Mouse (Mus musculus): ENCODE data around the gene Rflnb.
"Not testable (repeated sequence)": the region's sequence is repeated elsewhere in the genome, so short reads cannot be mapped to it uniquely, and the experiment has no call there.

The Rflnb gene

GRCm38 (mm10) chr11:76037581-76038294 is 10.2 kb upstream of the Rflnb start:
- DNase-seq (ENCODE audit: low spot score) = no peak

GRCm38 (mm10) chr11:76035182-76035581 is 7.6 kb upstream of the Rflnb start:
- DNase-seq (ENCODE audit: low spot score) = no peak

GRCm38 (mm10) chr11:76033836-76034235 is 6.3 kb upstream of the Rflnb start:
- no peak for DNase-seq (ENCODE audit: low spot score)

- no peak for DNase-seq (ENCODE audit: low spot score)
Measured at GRCm38 (mm10) chr11:76033359-76033758, 5.8 kb upstream of the Rflnb start.

GRCm38 (mm10) chr11:76028072-76028465 is 487 bp upstream of the Rflnb start:
- peak; percentile 43 for DNase-seq (ENCODE audit: low spot score)

GRCm38 (mm10) chr11:76026527-76027138 is 949 bp downstream of the Rflnb start:
- peak; percentile 44 for DNase-seq (ENCODE audit: low spot score)

- no peak for DNase-seq (ENCODE audit: low spot score)
Measured at GRCm38 (mm10) chr11:76025080-76025583, 2.5 kb downstream of the Rflnb start.

GRCm38 (mm10) chr11:76020916-76021315 is 6.7 kb downstream of the Rflnb start:
- DNase-seq (ENCODE audit: low spot score) = no peak

- DNase-seq (ENCODE audit: low spot score) = no peak
Measured at GRCm38 (mm10) chr11:76019879-76020278, 7.7 kb downstream of the Rflnb start.

- no peak for DNase-seq (ENCODE audit: low spot score)
Measured at GRCm38 (mm10) chr11:76015814-76016213, 11.8 kb downstream of the Rflnb start.

GRCm38 (mm10) chr11:76015251-76015650 is 12.3 kb downstream of the Rflnb start:
- DNase-seq (ENCODE audit: low spot score) = no peak

- no peak for DNase-seq (ENCODE audit: low spot score)
Measured at GRCm38 (mm10) chr11:76010838-76011624, 16.6 kb downstream of the Rflnb start.

- DNase-seq (ENCODE audit: low spot score) = no peak
Measured at GRCm38 (mm10) chr11:76009101-76009500, 18.5 kb downstream of the Rflnb start.

GRCm38 (mm10) chr11:76008162-76008561 is 19.4 kb downstream of the Rflnb start:
- DNase-seq (ENCODE audit: low spot score) = no peak

- DNase-seq (ENCODE audit: low spot score) = not testable (repeated sequence)
Measured at GRCm38 (mm10) chr11:76004276-76004675, 23.3 kb downstream of the Rflnb start.

- DNase-seq (ENCODE audit: low spot score) = no peak
Measured at GRCm38 (mm10) chr11:76001237-76001878, 26.2 kb downstream of the Rflnb start.

GRCm38 (mm10) chr11:76000701-76001100 is 26.9 kb downstream of the Rflnb start:
- DNase-seq (ENCODE audit: low spot score) = no peak

GRCm38 (mm10) chr11:75999440-76000155 is 28.0 kb downstream of the Rflnb start, which contains the start of gene 1700016K19Rik:
Gene 1700016K19Rik (plus strand): TSS chr11:75999912.
- peak; percentile 88 for DNase-seq (ENCODE audit: low spot score)

GRCm38 (mm10) chr11:75994357-75994756 is 33.2 kb downstream of the Rflnb start:
- no peak for DNase-seq (ENCODE audit: low spot score)

GRCm38 (mm10) chr11:75992481-75992880 is 35.1 kb downstream of the Rflnb start:
- no peak for DNase-seq (ENCODE audit: low spot score)

- DNase-seq (ENCODE audit: low spot score) = no peak
Measured at GRCm38 (mm10) chr11:75991911-75992310, 35.7 kb downstream of the Rflnb start.
